Mouse (Mus musculus) right cerebral cortex, postnatal 4 days (tissue): ENCODE data around the gene Sh3rf3.
"Not testable (repeated sequence)": the region's sequence is repeated elsewhere in the genome, so short reads cannot be mapped to it uniquely, and the experiment has no call there.

Experiments used
- DNase-seq: peaks from one replicate; pipeline ENCODE4 v3.0.0-alpha.2; 2022

Gene Sh3rf3

GRCm38 (mm10) chr10:58994726-58995125 is 181.6 kb downstream of the Sh3rf3 start:
- DNase-seq = no peak

- DNase-seq = no peak
Observed at GRCm38 (mm10) chr10:58995132-58995531, 182.0 kb downstream of the Sh3rf3 start.

DNA sequence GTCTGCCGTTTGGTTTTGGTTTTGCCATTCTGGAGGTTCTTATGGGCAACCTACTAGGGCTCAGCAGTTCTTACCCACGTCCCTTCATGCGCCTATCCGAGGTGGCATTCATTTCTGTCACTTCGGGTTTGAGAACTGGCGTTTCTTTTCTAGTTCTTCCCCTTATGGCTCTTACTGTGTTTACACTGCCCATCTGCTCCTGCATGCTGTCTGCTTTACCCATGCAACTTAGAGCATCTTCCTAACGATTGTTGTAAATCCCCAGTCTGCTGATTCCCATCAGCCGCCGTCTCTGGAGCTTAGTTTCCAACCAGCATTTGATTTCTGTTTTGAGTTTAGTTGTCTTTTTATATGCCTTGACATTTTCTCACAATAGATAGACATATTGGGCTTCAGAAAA is 189.2 kb downstream of the Sh3rf3 start:
- peak; percentile 29 for DNase-seq

- DNase-seq = no peak
Observed at GRCm38 (mm10) chr10:59011415-59011814, 198.3 kb downstream of the Sh3rf3 start.

GRCm38 (mm10) chr10:59013618-59014017 is 200.5 kb downstream of the Sh3rf3 start:
- no peak for DNase-seq

DNA sequence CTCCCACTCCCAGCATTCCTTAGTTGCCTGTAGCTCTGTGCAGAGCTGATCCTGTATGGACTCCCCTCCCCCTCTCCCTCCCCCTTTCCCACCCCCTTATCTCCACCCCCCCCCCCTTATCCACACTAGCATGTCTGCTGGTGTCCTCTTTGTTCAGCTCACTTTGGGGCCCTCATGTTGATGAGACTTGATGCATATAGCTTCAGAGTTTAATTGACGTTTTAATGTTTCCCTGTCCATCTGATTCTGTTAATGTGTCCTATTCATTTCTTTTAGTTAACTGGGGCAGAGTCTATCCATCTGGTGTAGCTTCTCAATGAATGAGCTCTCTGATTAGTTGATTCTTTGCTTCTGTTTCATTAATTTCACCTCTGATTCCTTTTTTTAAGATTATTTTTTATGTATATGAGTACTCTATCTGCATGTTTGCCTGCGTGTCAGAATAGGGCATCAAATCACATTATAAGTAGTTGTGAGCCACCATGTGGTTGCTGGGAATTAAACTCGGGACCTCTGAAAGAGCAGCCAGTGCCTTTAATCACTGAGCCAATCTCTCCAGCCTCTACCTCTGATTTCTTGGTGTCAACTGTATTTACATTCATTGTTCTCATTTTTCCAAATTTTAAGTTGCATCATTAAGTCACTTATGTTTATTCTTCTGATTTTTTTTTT is 206.3 kb downstream of the Sh3rf3 start:
- DNase-seq = no peak

GRCm38 (mm10) chr10:59050434-59050833 is 237.3 kb downstream of the Sh3rf3 start:
- no peak for DNase-seq

DNA sequence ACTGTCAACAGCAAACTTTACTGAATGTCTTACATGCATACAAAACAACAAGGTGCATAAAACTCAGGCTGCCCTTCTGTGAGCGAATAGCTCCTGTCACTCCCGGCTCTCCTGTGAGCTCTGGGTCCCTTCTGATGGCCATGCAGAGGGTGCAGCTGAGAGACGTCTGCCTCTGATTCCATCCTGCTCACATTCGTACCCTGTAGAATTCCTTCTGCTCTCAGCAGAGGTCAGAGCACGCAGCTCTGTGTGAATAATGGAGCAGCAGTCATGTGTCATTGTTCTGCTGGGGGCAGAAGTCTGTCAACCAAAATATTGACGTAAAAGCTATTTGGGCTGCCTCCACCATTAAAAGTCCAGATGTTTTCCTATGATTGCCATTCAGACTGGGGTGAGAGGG is 243.1 kb downstream of the Sh3rf3 start:
- no peak for DNase-seq

DNA sequence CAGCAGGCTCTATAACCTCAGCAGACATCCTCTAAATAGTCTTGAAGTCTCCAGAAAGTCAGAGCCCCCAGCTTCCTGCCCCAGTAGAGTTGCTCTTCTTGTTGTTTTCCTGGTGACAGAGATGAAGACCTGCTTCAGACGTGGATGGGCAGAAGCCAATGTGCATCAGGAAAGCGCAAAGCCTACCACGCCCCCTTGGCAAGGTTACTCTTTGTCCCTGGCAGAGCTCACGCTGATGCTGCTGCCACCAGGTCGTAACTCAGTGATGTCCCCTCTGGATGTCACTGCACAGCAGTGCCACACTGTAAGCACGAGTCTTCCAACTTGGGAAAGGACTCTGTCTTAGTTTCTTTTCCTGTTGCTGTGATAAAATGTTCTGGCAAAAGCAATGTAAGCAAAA is 253.6 kb downstream of the Sh3rf3 start:
- DNase-seq = no peak

DNA sequence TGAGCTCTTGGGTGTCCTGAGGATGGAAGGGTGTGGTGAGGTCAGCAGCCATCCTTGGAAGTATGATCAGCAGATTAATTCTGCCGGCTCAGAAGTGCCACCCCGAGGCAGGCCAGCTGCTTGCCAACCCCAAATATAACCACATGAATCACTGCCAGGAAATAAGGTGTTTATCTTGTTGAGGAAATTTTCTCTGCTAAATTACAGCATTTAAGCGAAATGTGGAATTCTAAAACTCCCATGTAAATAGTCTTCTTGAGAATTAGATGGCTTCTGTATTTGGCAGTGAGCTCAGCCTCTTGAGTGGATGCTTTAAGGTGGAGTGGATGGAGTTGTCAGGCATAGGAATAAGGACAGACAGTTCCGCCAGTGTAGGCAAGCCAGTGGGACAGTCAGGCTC is 259.7 kb downstream of the Sh3rf3 start:
- no peak for DNase-seq

GRCm38 (mm10) chr10:59076681-59077080 is 263.5 kb downstream of the Sh3rf3 start:
- DNase-seq = no peak

DNA sequence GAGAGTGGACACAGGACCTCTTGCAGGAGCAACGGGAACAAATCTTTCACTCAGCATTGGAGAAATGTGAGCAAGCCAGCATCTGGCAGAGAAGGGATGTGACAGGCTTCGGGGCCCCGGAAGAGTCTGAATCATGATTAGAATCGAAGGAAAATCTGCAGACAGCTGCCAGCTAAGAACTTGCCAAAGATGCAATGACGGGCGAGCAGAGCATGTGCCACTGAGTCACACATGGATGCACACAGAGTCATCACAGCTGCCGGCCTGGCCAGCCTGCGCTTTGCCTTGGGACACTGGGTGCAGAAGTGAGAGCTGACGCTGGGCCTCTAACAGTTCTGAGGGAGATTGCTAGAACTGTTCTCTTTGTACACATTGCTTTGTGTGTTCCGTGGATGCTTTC is 264.8 kb downstream of the Sh3rf3 start:
- no peak for DNase-seq

DNA sequence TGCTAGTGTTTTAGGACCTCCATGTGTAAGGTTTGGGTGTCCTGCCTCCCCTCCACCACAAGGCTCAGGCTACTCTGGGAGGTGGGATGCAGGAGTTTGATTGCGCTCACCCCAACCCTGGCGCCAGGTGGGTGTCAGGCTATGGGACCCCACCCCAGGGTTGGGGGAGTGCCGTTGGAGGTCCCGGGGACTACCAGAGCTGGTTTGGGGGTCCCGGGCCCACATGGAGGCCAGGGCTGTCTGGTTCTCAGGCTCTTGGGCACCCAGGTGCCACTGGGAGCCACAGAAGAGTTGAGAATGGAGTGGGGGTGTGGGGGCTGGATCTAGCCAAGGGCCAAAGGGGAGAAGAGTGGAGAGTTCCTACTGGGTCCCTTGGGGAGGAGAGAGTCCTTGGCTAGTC is 272.4 kb downstream of the Sh3rf3 start:
- DNase-seq = no peak

- no peak for DNase-seq
Observed at GRCm38 (mm10) chr10:59086578-59086977, 273.4 kb downstream of the Sh3rf3 start.

DNA sequence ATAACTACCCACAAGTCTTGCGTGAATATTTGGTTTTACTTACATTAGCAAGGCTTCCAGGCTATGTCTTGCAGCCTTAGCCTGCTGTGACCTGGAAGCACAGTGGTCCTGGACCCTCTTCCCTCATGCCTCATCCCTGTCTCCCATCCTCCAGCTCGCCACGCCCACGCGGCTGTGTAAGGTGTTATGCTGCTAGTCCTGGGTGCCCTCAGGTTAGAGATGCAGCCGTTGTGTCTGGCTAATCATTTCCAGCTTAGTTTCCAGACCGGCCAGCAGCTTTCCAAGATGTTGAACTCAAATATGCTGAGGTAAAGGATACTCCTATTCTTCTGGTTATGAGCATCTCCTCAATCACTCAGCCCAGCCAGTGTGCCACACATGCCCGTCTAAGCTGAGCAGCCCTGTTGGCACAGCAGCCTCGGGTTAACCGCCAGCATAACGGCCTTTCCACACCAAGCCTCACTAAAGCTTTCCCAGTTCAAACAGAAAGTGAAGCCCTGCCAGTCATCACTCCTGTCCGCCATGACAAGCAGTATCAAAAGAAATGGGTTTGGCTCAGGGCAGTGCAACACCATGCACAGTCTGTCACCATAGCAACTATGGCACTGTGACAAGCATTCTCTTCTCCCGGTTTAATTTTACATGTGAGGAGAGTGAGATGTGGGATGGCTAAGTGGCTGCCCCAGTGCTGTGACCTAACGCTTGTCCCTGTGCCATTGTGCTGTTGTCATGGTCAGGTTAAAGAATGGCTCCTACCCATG is 276.9 kb downstream of the Sh3rf3 start:
- DNase-seq = peak; percentile 62

- DNase-seq = no peak
Observed at GRCm38 (mm10) chr10:59090622-59090971, 277.4 kb downstream of the Sh3rf3 start.

DNA sequence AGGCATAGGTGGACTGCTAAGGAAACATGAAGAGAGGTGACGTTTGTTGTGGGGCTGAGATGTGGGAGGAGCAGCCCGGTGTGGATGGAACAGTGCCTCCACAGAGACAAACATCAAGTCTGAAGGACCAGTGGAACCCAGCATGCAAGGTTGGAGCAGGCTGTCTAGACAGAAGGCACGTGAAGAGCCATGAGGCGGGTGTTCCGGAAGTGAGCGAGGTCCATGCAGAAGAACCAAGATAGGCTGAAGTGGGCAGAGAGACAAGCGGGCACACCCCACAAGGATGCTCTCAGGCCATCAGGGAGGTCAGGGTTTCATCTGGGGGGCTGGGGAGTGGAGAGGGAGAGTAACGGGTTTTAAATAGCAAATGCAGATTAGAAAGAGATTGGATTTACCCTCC is 278.4 kb downstream of the Sh3rf3 start:
- no peak for DNase-seq

GRCm38 (mm10) chr10:59091988-59092387 is 278.8 kb downstream of the Sh3rf3 start:
- DNase-seq = no peak

- not testable (repeated sequence) for DNase-seq
Observed at GRCm38 (mm10) chr10:59103076-59103475, 289.9 kb downstream of the Sh3rf3 start.

GRCm38 (mm10) chr10:59104683-59105082 is 291.5 kb downstream of the Sh3rf3 start:
- no peak for DNase-seq

DNA sequence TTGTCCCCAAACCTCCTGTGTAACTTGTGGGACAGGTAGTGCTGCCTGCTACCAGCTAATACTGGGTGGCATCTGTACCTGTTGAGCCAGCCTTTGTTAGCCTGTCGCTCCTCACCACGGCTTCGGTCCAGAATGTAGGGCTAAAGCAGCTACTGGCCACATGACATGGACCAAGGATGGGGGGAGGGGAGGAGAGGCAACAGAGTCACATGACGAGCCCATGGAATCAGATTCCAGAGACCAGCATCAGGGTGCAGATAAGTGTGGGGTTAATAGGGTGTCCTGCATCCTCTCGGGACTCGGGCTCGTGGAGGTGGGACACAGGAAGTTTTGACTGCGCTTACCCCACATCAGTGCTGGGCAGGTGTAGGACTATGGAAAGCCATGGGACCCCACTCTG is 292.7 kb downstream of the Sh3rf3 start:
- DNase-seq = no peak

DNA sequence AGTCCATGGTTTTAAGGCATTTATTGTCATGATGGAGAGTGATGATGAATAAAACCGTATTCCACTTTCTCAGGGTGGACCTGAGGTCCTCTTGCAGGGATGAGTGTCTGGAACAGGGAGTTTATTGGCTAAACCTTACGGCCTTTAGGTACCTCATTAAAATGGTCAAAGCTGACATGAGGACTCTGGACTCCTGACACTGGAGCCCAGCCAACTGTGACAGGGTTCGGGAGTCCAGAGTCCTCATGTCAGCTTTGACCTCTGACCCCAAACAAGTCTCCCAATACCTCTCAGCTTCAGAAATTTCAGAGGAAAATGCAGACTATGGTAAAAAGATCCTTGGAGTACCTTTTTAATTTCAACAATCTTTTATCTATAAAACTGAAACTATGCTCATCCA is 293.5 kb downstream of the Sh3rf3 start:
- no peak for DNase-seq

DNA sequence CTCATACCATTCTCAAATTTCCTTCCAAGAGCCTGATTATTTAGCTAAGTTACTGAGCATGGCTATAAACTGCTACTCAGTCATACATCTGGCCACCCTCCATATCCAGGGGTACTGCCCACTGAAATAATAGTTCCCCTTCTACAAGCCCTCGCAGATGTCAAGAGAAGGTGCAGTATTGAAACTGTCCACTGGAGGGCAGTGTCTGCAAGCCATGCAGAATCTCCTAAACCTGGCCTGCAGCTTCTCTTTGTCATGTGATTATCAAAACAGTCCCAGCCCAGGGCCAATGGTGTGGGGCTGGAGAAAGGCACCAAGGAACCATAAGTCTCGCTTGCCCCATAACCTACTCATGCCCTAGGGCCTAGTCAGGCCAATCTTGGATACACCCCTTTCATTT is 295.9 kb downstream of the Sh3rf3 start:
- peak; percentile 84 for DNase-seq

- DNase-seq = no peak
Observed at GRCm38 (mm10) chr10:59110386-59110785, 297.2 kb downstream of the Sh3rf3 start.

DNA sequence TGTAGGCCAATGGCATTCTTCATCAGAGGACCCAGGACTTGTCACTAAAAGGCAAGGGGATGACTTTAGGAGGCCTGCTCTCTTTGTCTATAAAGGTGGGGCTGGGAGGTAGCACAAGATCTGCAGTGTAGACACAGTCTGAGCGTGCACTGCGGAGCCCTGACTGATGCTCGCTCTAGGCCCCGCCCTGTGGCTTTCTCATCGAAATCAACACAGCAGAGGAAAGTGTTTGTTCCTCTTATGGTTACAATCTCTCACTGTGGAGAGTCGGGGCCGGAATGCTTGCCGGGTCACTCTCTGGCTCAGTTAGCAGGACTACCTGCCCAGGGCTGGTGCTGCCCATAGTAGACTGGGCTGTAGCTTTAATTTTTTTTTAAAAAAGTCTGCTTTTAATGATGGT is 299.6 kb downstream of the Sh3rf3 start:
- no peak for DNase-seq
